Mouse (Mus musculus) heart, embryonic 11.5 days (tissue): ENCODE data around the gene Efs. TPM values are rescaled to one million over a fixed set of nuclear protein-coding genes. Genes with fewer than 3 reads are reported as not detected.

Experiments used
- ATAC-seq: fragments of 200-750 bp; cut with Nextera tagmentation; replicated peaks from 2 replicates; pipeline ENCODE4 v1.8.0; 2017; ENCODE audit warnings: moderate library complexity; ENCODE audit not compliant: insufficient number of reproducible peaks, low FRiP score, low TSS enrichment
- H3K27ac ChIP-seq: fragments of 300-500 bp; sonication (generic); 2 replicates; pipeline ENCODE4 v1.5.1; 2014; ENCODE audit warnings: mild to moderate bottlenecking, low read depth, low read length
- H3K27me3 ChIP-seq: fragments of 300-500 bp; sonication (generic); 2 replicates; pipeline ENCODE4 v1.6.1; 2014; ENCODE audit warnings: mild to moderate bottlenecking, low read length, mixed read lengths; ENCODE audit not compliant: control insufficient read depth, insufficient read depth
- H3K36me3 ChIP-seq: fragments of 300-500 bp; sonication (generic); 2 replicates; pipeline ENCODE4 v1.6.1; 2014; ENCODE audit warnings: mild to moderate bottlenecking, low read length, moderate library complexity, mixed read lengths; ENCODE audit not compliant: control insufficient read depth, insufficient read depth
- H3K4me1 ChIP-seq: fragments of 300-500 bp; sonication (generic); 2 replicates; pipeline ENCODE4 v1.6.1; 2014; ENCODE audit warnings: low read length; ENCODE audit not compliant: control insufficient read depth, insufficient read depth
- H3K4me2 ChIP-seq: fragments of 300-500 bp; sonication (generic); 2 replicates; pipeline ENCODE4 v1.6.1; 2014; ENCODE audit warnings: mild to moderate bottlenecking, moderate library complexity
- H3K4me3 ChIP-seq: fragments of 300-500 bp; sonication (generic); 2 replicates; pipeline ENCODE4 v1.5.1; 2014; ENCODE audit warnings: low read depth, low read length
- H3K9ac ChIP-seq: fragments of 300-500 bp; sonication (generic); 2 replicates; pipeline ENCODE4 v1.6.1; 2014; ENCODE audit warnings: mild to moderate bottlenecking, low read depth, low read length, moderate library complexity
- H3K9me3 ChIP-seq: fragments of 300-500 bp; sonication (generic); replicated peaks from 2 replicates; pipeline ENCODE4 v1.6.1; 2016; ENCODE audit warnings: low read length; ENCODE audit not compliant: control insufficient read depth
- WGBS: fragments of 180-500 bp; shearing (Covaris S2); extraction: QIAGEN DNeasy Blood & Tissue Kit; methylation state at CpG from one replicate; pipeline ENCODE4 v1.1.7; 2014; ENCODE audit not compliant: insufficient replicate concordance; 5-methylcytosine and 5-hydroxymethylcytosine counted together
- polyA plus RNA-seq: library from polyadenylated mRNA; unstranded; fragments of >200 nt; fragmentation: Nextera tagmentation; extraction: Ambion mirVana; gene quantifications from 2 replicates; pipeline ENCODE4 v1.2.1, GENCODE M21; 2014

Efs gene
- polyA plus RNA-seq, 1 experiment from 2014 or later = 11.0 TPM

DNA sequence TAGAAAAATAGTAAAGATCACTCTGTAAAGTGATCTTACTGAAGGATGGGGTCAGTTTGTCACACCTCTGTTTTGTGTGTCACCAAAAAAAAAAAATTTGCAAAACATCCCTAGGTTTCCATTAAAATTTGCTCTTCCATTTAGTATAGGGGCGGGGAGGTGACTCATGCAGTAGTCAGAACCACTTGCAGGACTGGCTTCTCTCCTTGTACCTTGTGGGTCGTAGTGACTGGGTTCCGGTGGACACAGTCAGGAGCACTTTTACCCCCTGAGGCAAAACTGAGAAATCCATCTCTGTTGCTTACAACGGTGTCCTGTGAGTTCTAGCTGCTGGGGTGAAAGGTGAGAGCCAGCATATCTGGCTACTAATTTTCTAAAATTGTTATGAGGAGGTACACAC is 22.3 kb downstream of the Efs start:
- H3K27ac ChIP-seq = no peak overlapping the region
- H3K36me3 ChIP-seq = peaks cover 12% of the 10 kb centered on the region
- no peak for ATAC-seq
- H3K4me3 ChIP-seq = no peak overlapping the region
- 89% methylated on average over 4 of the region's 4 CpGs for WGBS
- no peaks in the 10 kb centered on the region for H3K9me3 ChIP-seq
- H3K27me3 ChIP-seq = peaks cover 2% of the 10 kb centered on the region; the same call in 1 of the 2 replicates
- no peak overlapping the region for H3K4me2 ChIP-seq
- H3K9ac ChIP-seq = no peak overlapping the region
- peaks cover 3% of the 10 kb centered on the region; the same call in 1 of the 2 replicates for H3K4me1 ChIP-seq

DNA sequence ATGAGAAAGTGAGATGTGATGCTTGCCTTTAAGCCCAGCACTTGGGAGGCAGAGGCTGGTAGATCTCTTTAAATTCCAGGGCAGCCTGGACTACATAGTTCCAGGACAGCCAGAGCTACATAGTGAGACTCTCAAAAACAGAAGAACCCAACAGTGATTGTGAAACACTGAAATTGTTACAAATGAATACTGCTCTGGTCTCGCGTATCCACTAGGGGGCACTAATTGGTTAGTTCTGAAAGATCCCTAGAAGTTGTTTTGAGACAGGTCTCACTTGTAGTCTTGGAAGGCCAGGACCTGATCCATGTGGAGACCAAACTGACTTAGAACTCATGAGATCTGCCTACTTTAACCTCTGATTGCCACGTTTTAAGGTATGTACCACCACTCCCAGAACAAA is 25.5 kb downstream of the Efs start:
- no peaks in the 10 kb centered on the region for H3K9me3 ChIP-seq
- H3K27ac ChIP-seq = no peak overlapping the region
- WGBS = 0% methylated on average over 3 of the region's 3 CpGs
- no peak overlapping the region for H3K9ac ChIP-seq
- H3K27me3 ChIP-seq = no peaks in the 10 kb centered on the region
- no peak; the same call in 1 of the 2 replicates for ATAC-seq
- H3K4me2 ChIP-seq = no peak overlapping the region
- H3K4me3 ChIP-seq = no peak overlapping the region
- H3K4me1 ChIP-seq = peaks cover 22% of the 10 kb centered on the region
- H3K36me3 ChIP-seq = peaks cover 18% of the 10 kb centered on the region

DNA sequence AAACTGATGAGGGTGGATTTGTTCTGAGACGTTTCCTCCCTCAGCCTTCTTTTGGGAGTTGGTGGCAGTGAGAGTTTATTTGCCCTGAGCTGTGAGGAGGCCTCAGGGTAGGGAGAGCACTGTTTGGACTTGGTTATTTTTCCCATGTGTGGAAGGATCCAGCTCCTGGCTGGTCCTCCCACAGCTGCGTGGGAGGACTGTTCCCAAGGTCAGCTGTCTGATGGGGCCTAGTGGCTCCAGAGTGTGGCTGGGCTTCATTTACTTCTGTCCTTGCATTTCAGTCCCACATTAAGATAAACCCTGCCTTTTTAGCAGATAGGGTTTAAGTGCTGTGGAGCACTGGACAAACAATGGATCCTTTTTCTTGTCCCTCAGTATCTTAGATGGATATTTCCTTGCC is 28.5 kb downstream of the Efs start:
- no peak overlapping the region for H3K4me3 ChIP-seq
- H3K27me3 ChIP-seq = no peaks in the 10 kb centered on the region
- no peaks in the 10 kb centered on the region for H3K9me3 ChIP-seq
- WGBS = 56% methylated on average over 2 of the region's 2 CpGs
- H3K36me3 ChIP-seq = peaks cover 18% of the 10 kb centered on the region
- H3K9ac ChIP-seq = no peak overlapping the region
- no peak overlapping the region; the same call in 1 of the 2 replicates for H3K27ac ChIP-seq
- no peak for ATAC-seq
- no peak overlapping the region for H3K4me2 ChIP-seq
- H3K4me1 ChIP-seq = peaks cover 26% of the 10 kb centered on the region

DNA sequence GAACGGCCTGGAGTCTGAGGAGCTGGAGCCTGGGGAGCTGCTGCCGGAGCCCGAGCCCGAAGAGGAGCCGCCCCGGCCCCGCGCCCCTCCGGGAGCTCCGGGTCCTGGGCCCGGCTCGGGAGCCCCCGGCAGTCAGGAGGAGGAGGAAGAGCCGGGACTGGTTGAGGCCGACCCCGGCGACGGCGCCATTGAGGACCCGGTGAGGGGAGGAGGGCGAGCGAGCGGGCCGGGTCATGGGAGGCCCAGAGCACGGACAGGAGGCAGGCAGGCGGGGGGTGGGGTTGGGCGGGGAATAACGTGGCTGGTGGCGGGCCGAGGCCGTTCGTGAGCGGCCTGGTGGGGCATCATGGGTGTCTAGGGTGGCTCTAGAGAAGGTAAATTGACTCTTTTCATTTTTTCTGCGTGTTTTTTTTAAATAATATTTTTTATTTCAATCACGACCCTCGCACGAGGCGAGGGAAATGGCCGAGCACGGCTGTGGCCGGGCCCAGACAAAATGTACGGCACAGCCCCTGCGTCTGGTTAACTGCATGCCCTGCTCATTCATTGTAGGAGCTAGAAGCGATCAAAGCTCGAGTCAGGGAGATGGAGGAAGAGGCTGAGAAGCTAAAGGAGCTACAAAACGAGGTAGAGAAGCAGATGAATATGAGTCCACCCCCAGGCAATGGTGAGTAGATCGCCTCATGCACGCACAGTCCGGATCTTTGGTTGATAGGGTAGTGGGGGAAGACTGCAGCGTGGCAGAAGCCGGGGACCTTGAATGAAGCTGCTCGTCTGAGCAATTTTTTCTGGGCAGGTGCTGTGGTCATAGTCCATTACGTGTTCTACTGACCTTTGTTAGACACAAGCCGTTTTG is 31.4 kb downstream of the Efs start:
- Histone ChIP-seq H3K4me1 (peaks cover 26% of the 10 kb centered on the region), H3K4me2 (peak overlapping the region; percentile 79), H3K9me3 (no peaks in the 10 kb centered on the region), H3K4me3 (peak overlapping the region; percentile 96), H3K36me3 (peaks cover 18% of the 10 kb centered on the region), H3K27me3 (no peaks in the 10 kb centered on the region), H3K27ac (peak overlapping the region; percentile 97), H3K9ac (peak overlapping the region; percentile 100)
- under 1% methylated on average over 53 of the region's 54 CpGs for WGBS
- peak; percentile 78 for ATAC-seq

DNA sequence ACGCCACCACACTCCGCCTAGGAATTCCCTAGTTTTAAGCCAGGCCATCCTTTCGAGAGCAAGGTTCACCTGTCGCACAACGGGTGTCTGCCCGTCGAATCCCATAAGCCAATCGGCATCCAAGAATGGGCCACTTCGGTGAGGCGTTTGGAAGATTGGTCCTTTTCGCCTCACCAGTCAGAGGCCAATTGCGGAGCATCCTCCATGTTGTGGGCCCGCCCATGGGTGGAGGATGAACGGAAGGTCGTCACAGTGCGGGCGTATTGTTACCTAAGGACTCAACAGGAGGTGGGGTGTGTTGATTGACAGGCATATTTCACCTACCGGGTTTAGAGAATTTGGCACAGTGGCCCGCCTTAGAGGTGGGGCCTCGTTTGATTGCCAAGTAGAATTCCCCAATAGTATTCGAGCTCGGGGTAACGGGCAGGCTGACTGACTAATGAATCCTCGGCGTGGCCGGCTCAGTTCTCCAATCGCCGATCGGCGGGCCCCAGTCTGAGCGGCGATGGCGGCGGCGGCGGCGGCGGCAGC is 32.2 kb downstream of the Efs start:
- Histone ChIP-seq H3K9ac (peak overlapping the region; percentile 100), H3K27ac (peak overlapping the region; percentile 97), H3K4me2 (peak overlapping the region; percentile 79), H3K36me3 (peaks cover 18% of the 10 kb centered on the region), H3K27me3 (no peaks in the 10 kb centered on the region), H3K4me3 (peak overlapping the region; percentile 96), H3K4me1 (peaks cover 26% of the 10 kb centered on the region), H3K9me3 (no peaks in the 10 kb centered on the region)
- WGBS = under 1% methylated on average over 38 of the region's 38 CpGs
- ATAC-seq = peak; percentile 98

DNA sequence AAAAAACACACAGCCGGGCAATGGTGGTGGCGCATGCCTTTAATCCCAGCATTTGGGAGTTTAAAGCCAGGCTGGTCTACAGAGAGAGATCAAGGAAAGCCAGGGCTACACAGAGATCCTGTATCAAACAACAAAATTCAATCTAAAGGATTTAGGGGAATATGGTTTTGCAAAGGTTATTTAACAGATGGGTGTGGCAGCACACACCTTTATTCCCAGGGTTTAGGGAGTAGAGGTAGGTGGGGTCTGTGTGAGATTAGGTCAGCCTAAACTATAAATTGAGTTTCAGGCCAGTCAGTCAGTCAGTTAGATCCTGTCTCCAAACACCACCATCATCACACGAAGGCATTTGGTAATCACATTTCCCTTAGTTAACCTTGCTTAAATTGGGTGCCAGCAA is 33.7 kb downstream of the Efs start, which contains the start of gene Pabpn1:
Gene Pabpn1, plus strand, starts transcription at position 301 of the 400 bp plus-strand sequence.
- Histone ChIP-seq H3K4me2 (peak within 1 kb of the TSS; percentile 77), H3K9me3 (no peaks in the 10 kb centered on the region), H3K27me3 (no peaks in the 10 kb centered on the region), H3K4me3 (peak within 1 kb of the TSS; percentile 96), H3K36me3 (peaks cover 11% of the 10 kb centered on the region), H3K9ac (peak within 1 kb of the TSS; percentile 62), H3K27ac (peak within 1 kb of the TSS; percentile 83), H3K4me1 (peaks cover 21% of the 10 kb centered on the region)
- WGBS = 97% methylated on average over 3 of the region's 3 CpGs
- no peak for ATAC-seq

DNA sequence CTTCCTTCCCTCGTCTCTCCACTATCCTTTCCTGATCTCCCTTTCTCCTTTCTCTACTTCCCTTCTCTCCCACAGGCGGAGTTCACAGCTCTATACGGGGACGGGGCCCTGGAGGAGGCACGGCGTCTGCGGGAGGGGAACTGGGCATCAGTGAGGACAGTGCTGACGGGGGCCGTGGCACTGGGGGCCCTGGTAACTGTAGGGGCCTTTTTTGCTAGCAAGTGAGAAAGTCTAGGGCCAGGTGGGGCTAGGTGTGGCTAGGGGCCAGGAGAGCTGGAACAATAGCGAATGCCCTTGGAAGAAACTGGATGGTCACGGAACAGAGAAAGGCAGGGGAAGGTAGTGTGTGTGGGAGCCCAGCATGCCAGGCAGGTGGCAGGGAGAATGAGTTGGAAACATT is 40.6 kb downstream of the Efs start:
- ATAC-seq = no peak
- Histone ChIP-seq H3K4me3 (no peak overlapping the region), H3K9ac (no peak overlapping the region), H3K9me3 (no peaks in the 10 kb centered on the region), H3K4me1 (peaks cover 13% of the 10 kb centered on the region), H3K4me2 (no peak overlapping the region), H3K27ac (no peak overlapping the region), H3K27me3 (no peaks in the 10 kb centered on the region), H3K36me3 (peaks cover 4% of the 10 kb centered on the region; the same call in 1 of the 2 replicates)
- 87% methylated on average over 11 of the region's 11 CpGs for WGBS

DNA sequence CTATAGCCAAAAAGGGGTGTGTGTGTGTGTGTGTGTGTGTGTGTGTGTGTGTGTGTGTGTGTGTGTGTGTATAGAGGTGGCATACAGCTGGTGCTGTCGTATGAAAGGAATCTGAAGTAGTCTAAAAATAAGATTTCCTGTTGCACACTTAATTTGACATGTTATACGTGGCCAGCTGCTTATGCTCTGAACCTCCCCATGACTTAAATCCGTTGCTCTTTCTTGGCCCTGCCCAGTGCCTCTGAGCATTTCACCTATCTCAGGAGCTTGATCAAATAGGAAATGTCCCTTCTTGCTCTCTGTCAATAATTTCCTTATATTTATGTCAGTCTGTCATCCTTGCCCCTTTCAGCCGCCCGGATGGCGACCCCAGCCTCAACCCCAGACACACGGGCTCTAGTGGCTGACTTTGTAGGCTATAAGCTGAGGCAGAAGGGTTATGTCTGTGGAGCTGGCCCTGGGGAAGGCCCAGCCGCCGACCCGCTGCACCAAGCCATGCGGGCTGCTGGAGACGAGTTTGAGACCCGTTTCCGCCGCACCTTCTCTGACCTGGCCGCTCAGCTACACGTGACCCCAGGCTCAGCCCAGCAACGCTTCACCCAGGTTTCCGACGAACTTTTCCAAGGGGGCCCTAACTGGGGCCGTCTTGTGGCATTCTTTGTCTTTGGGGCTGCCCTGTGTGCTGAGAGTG is 41.8 kb downstream of the Efs start:
- Histone ChIP-seq H3K4me1 (peaks cover 13% of the 10 kb centered on the region), H3K9ac (peak overlapping the region; percentile 78), H3K27ac (peak overlapping the region; percentile 90; the same call in 1 of the 2 replicates), H3K4me3 (peak overlapping the region; percentile 56), H3K36me3 (peaks cover 4% of the 10 kb centered on the region; the same call in 1 of the 2 replicates), H3K27me3 (no peaks in the 10 kb centered on the region), H3K9me3 (no peaks in the 10 kb centered on the region), H3K4me2 (peak overlapping the region; percentile 73)
- WGBS = 28% methylated on average over 21 of the region's 21 CpGs
- ATAC-seq = no peak; the same call in 1 of the 2 replicates
